Mouse (Mus musculus): ENCODE data around the gene Epha3. TPM values are rescaled to one million over a fixed set of nuclear protein-coding genes. Genes with fewer than 3 reads are reported as not detected.

Gene Epha3
- 0.67 and 0.78 TPM in 2 replicates for polyA plus RNA-seq (2015; fragmentation: Nextera tagmentation; extraction: Ambion mirVana)

GRCm38 (mm10) chr16:63863913-63864330, at the start of gene Epha3:
TSS of gene Epha3 (minus strand) at chr16:63864175.
- no peak for TF ChIP-seq EP300 (IDR thresholded peaks at IDR 0.05; ENCODE audit: low read depth)
- TF ChIP-seq CTCF (IDR thresholded peaks at IDR 0.05; ENCODE audit: low read depth) = no peak
- H3K36me3 ChIP-seq (replicated peaks; ENCODE audit: insufficient read depth, low read length) = no peaks in the 10 kb centered on the region
- H3K4me1 ChIP-seq (ENCODE audit: insufficient read depth) = peaks cover 6% of the 10 kb centered on the region; the same call in 1 of the 2 replicates
- H3K27me3 ChIP-seq (ENCODE audit: insufficient read depth, low read length) = peaks cover 7% of the 10 kb centered on the region; the same call in 1 of the 2 replicates
- H3K9ac ChIP-seq (replicated peaks) = no peak within 1 kb of the TSS
- no peaks in the 10 kb centered on the region for H3K9me3 ChIP-seq (ENCODE audit: low read length)
- no peak within 1 kb of the TSS for H3K27ac ChIP-seq (ENCODE audit: low read depth)
- ATAC-seq (no peak), DNase-seq (peak; percentile 50)
- under 1% methylated on average over 28 of the region's 28 CpGs for WGBS (ENCODE audit: insufficient replicate concordance)
- H3K4me2 ChIP-seq (ENCODE audit: low read depth, low read length) = peak within 1 kb of the TSS; percentile 72
- H3K4me3 ChIP-seq (ENCODE audit: low read depth, low read length) = peak within 1 kb of the TSS; percentile 24

GRCm38 (mm10) chr16:63903425-63903824, 39.5 kb upstream of the Epha3 start:
- Histone ChIP-seq H3K27me3 (ENCODE audit: insufficient read depth, low read length) (no peaks in the 10 kb centered on the region), H3K36me3 (replicated peaks; ENCODE audit: insufficient read depth, low read length) (no peaks in the 10 kb centered on the region), H3K9ac (replicated peaks) (no peak overlapping the region), H3K27ac (ENCODE audit: low read depth) (no peak overlapping the region), H3K4me2 (ENCODE audit: low read depth, low read length) (no peak overlapping the region), H3K4me1 (ENCODE audit: insufficient read depth) (no peaks in the 10 kb centered on the region), H3K9me3 (ENCODE audit: low read length) (no peaks in the 10 kb centered on the region), H3K4me3 (ENCODE audit: low read depth, low read length) (no peak overlapping the region)
- no peak for ATAC-seq
- no peak for DNase-seq
- WGBS (ENCODE audit: insufficient replicate concordance) = 60% methylated on average over 13 of the region's 13 CpGs
- no peak for TF ChIP-seq CTCF (IDR thresholded peaks at IDR 0.05; ENCODE audit: low read depth)
- TF ChIP-seq EP300 (IDR thresholded peaks at IDR 0.05; ENCODE audit: low read depth) = no peak

GRCm38 (mm10) chr16:63881190-63881589, 17.2 kb upstream of the Epha3 start:
- H3K27ac ChIP-seq (ENCODE audit: low read depth) = no peak overlapping the region
- no peak overlapping the region for H3K4me2 ChIP-seq (ENCODE audit: low read depth, low read length)
- 72% methylated on average over 1 of the region's 1 CpGs for WGBS (ENCODE audit: insufficient replicate concordance)
- H3K4me3 ChIP-seq (ENCODE audit: low read depth, low read length) = no peak overlapping the region
- ATAC-seq (no peak), DNase-seq (no peak)
- H3K9me3 ChIP-seq (ENCODE audit: low read length) = no peaks in the 10 kb centered on the region
- H3K4me1 ChIP-seq (ENCODE audit: insufficient read depth) = no peaks in the 10 kb centered on the region
- H3K9ac ChIP-seq (replicated peaks) = no peak overlapping the region
- no peaks in the 10 kb centered on the region for H3K36me3 ChIP-seq (replicated peaks; ENCODE audit: insufficient read depth, low read length)
- H3K27me3 ChIP-seq (ENCODE audit: insufficient read depth, low read length) = no peaks in the 10 kb centered on the region
- TF ChIP-seq EP300 (IDR thresholded peaks at IDR 0.05; ENCODE audit: low read depth) = no peak
- no peak for TF ChIP-seq CTCF (IDR thresholded peaks at IDR 0.05; ENCODE audit: low read depth)

- no peaks in the 10 kb centered on the region for H3K27me3 ChIP-seq (ENCODE audit: insufficient read depth, low read length)
- no peaks in the 10 kb centered on the region for H3K36me3 ChIP-seq (replicated peaks; ENCODE audit: insufficient read depth, low read length)
- H3K4me3 ChIP-seq (ENCODE audit: low read depth, low read length) = no peak overlapping the region
- H3K27ac ChIP-seq (ENCODE audit: low read depth) = no peak overlapping the region
- no peak overlapping the region for H3K4me2 ChIP-seq (ENCODE audit: low read depth, low read length)
- ATAC-seq = no peak
- 11% methylated on average over 7 of the region's 7 CpGs for WGBS (ENCODE audit: insufficient replicate concordance)
- DNase-seq = peak; percentile 20
- TF ChIP-seq EP300 (IDR thresholded peaks at IDR 0.05; ENCODE audit: low read depth) (no peak), CTCF (IDR thresholded peaks at IDR 0.05; ENCODE audit: low read depth) (peak; percentile 73)
- H3K9ac ChIP-seq (replicated peaks) = no peak overlapping the region
- H3K4me1 ChIP-seq (ENCODE audit: insufficient read depth) = no peaks in the 10 kb centered on the region
- no peaks in the 10 kb centered on the region for H3K9me3 ChIP-seq (ENCODE audit: low read length)
Measured at GRCm38 (mm10) chr16:63872313-63872712, 8.3 kb upstream of the Epha3 start.

GRCm38 (mm10) chr16:63864463-63864976, 545 bp upstream of the Epha3 start:
- peaks cover 6% of the 10 kb centered on the region; the same call in 1 of the 2 replicates for H3K4me1 ChIP-seq (ENCODE audit: insufficient read depth)
- H3K4me2 ChIP-seq (ENCODE audit: low read depth, low read length) = peak overlapping the region; percentile 72
- DNase-seq (no peak), ATAC-seq (no peak)
- H3K36me3 ChIP-seq (replicated peaks; ENCODE audit: insufficient read depth, low read length) = no peaks in the 10 kb centered on the region
- WGBS (ENCODE audit: insufficient replicate concordance) = 32% methylated on average over 7 of the region's 7 CpGs
- no peak for TF ChIP-seq EP300 (IDR thresholded peaks at IDR 0.05; ENCODE audit: low read depth)
- no peak for TF ChIP-seq CTCF (IDR thresholded peaks at IDR 0.05; ENCODE audit: low read depth)
- no peak overlapping the region for H3K9ac ChIP-seq (replicated peaks)
- peaks cover 7% of the 10 kb centered on the region; the same call in 1 of the 2 replicates for H3K27me3 ChIP-seq (ENCODE audit: insufficient read depth, low read length)
- no peak overlapping the region for H3K27ac ChIP-seq (ENCODE audit: low read depth)
- H3K9me3 ChIP-seq (ENCODE audit: low read length) = no peaks in the 10 kb centered on the region
- H3K4me3 ChIP-seq (ENCODE audit: low read depth, low read length) = peak overlapping the region; percentile 24

GRCm38 (mm10) chr16:63863181-63863580, 794 bp downstream of the Epha3 start:
- Histone ChIP-seq H3K9me3 (ENCODE audit: low read length) (no peaks in the 10 kb centered on the region), H3K4me2 (ENCODE audit: low read depth, low read length) (peak overlapping the region; percentile 72; the same call in 1 of the 2 replicates), H3K4me3 (ENCODE audit: low read depth, low read length) (peak overlapping the region; percentile 24), H3K27me3 (ENCODE audit: insufficient read depth, low read length) (peaks cover 7% of the 10 kb centered on the region; the same call in 1 of the 2 replicates), H3K9ac (replicated peaks) (no peak overlapping the region), H3K27ac (ENCODE audit: low read depth) (no peak overlapping the region), H3K4me1 (ENCODE audit: insufficient read depth) (peaks cover 6% of the 10 kb centered on the region; the same call in 1 of the 2 replicates), H3K36me3 (replicated peaks; ENCODE audit: insufficient read depth, low read length) (no peaks in the 10 kb centered on the region)
- WGBS (ENCODE audit: insufficient replicate concordance) = 7% methylated on average over 12 of the region's 12 CpGs
- ATAC-seq = no peak
- DNase-seq = no peak
- TF ChIP-seq CTCF (IDR thresholded peaks at IDR 0.05; ENCODE audit: low read depth) = no peak
- no peak for TF ChIP-seq EP300 (IDR thresholded peaks at IDR 0.05; ENCODE audit: low read depth)

Measured in liver, postnatal 0 days (tissue).